10 mouse cellular contexts compared by ENCODE assay signal in the genomic region with DNA sequence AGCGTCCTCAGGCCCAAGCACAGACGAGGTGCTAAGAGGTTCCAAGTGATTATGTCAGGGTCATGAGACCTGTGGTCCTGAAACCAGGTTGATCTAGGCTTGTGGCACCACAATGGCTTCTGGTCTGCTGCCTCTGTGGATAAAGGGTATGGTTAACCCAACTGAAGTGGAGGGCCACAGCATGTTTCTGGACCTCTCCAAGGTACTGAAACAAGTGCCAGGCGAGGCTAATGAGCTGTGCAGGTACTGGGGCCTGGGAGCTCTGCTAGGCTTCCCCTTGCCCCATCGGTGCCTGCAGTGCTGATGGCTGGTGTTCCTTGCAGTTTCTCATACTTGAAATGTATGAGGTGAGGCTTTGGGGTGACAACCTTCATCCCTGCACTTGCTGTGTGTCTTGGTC. TPM values are rescaled to one million over a fixed set of nuclear protein-coding genes. Genes with fewer than 3 reads are reported as not detected.
DNase-seq lines count a peak whose midpoint lies in the region; ATAC-seq lines count a peak whose summit lies in the region.
"Had no signal": no experiment of that assay in that cellular context is flagged by ENCODE, and none has a peak within 500 bp of the region (broad histone marks: within the 10 kb centered on the region; RNA-seq: fewer than 3 reads in every experiment).

No protein-coding gene starts in this region.

- no peak overlapping the region for H3K9ac ChIP-seq in heart, embryonic 12.5 days
- H3K9ac ChIP-seq in hindbrain, embryonic 16.5 days (ENCODE audit: low read depth, low read length), result no peak overlapping the region
- no peak overlapping the region for H3K9ac ChIP-seq in kidney, embryonic 14.5 days (ENCODE audit: low read depth, low read length)
- H3K9ac ChIP-seq: embryonic facial prominence, embryonic 13.5 days had no signal

- H3K9me3 ChIP-seq in heart, embryonic 12.5 days (replicated peaks), result no peaks in the 10 kb centered on the region
- no peaks in the 10 kb centered on the region for H3K9me3 ChIP-seq in hindbrain, embryonic 16.5 days (ENCODE audit: control insufficient read depth, low read length)
- no peaks in the 10 kb centered on the region for H3K9me3 ChIP-seq in kidney, embryonic 14.5 days (ENCODE audit: control insufficient read depth, low read length)
- H3K9me3 ChIP-seq: embryonic facial prominence, embryonic 13.5 days had no signal

- peaks cover 66% of the 10 kb centered on the region for H3K27me3 ChIP-seq in heart, embryonic 12.5 days (replicated peaks)
- no peaks in the 10 kb centered on the region for H3K27me3 ChIP-seq in hindbrain, embryonic 16.5 days (replicated peaks; ENCODE audit: control insufficient read depth, insufficient read depth, low read length)
- 0 out of 2 replicates have a peak, but pooled peaks cover 4% of the 10 kb centered on the region for H3K27me3 ChIP-seq in kidney, embryonic 14.5 days (ENCODE audit: control insufficient read depth, insufficient read depth, low read length)

- 33% methylated on average over 4 of the region's 4 CpGs for WGBS in heart, embryonic 12.5 days
- WGBS in hindbrain, embryonic 16.5 days, result 60% methylated on average over 4 of the region's 4 CpGs
- 47% methylated on average over 4 of the region's 4 CpGs for WGBS in kidney, embryonic 14.5 days

- intact Hi-C loops in heart, postnatal 25 days (cut with DNase I), result no loop called here
- intact Hi-C loops in left cerebral cortex, postnatal 10 days (cut with DNase I), result no loop called here

- peaks cover 36% of the 10 kb centered on the region for H3K4me1 ChIP-seq in heart, embryonic 12.5 days (replicated peaks)
- H3K4me1 ChIP-seq in hindbrain, embryonic 16.5 days (ENCODE audit: control insufficient read depth, insufficient read depth, low read depth, low read length), result peaks cover 45% of the 10 kb centered on the region
- H3K4me1 ChIP-seq in kidney, embryonic 14.5 days (ENCODE audit: control insufficient read depth, insufficient read depth, low read length), result peaks cover 10% of the 10 kb centered on the region; the same call in 1 of the 2 replicates

- no peak for ATAC-seq in heart, embryonic 12.5 days (ENCODE audit: insufficient number of reproducible peaks, low FRiP score)
- no peak for ATAC-seq in hindbrain, embryonic 16.5 days
- no peak for ATAC-seq in kidney, embryonic 14.5 days (ENCODE audit: low FRiP score, low TSS enrichment)

- H3K4me3 ChIP-seq in heart, embryonic 12.5 days, result no peak overlapping the region
- H3K4me3 ChIP-seq in hindbrain, embryonic 16.5 days (ENCODE audit: low read length), result no peak overlapping the region
- no peak overlapping the region for H3K4me3 ChIP-seq in kidney, embryonic 14.5 days (ENCODE audit: low read length)
- H3K4me3 ChIP-seq: embryonic facial prominence, embryonic 13.5 days; layer of hippocampus, adult 2 months had no signal

- H3K4me2 ChIP-seq in heart, embryonic 12.5 days, result peak overlapping the region; percentile 54
- H3K4me2 ChIP-seq in hindbrain, embryonic 16.5 days (ENCODE audit: low read length), result no peak overlapping the region
- H3K4me2 ChIP-seq in kidney, embryonic 14.5 days (replicated peaks; ENCODE audit: low read depth, low read length), result no peak overlapping the region
- H3K4me2 ChIP-seq: embryonic facial prominence, embryonic 13.5 days had no signal

- H3K36me3 ChIP-seq in heart, embryonic 12.5 days, result no peaks in the 10 kb centered on the region
- no peaks in the 10 kb centered on the region for H3K36me3 ChIP-seq in hindbrain, embryonic 16.5 days (ENCODE audit: control insufficient read depth, insufficient read depth, low read length)
- no peaks in the 10 kb centered on the region for H3K36me3 ChIP-seq in kidney, embryonic 14.5 days (ENCODE audit: control insufficient read depth, insufficient read depth, low read length)
- H3K36me3 ChIP-seq: embryonic facial prominence, embryonic 13.5 days had no signal

- no peak for DNase-seq in heart, postnatal 25 days (ENCODE audit: low spot score)
- peak; percentile 51 for DNase-seq in thymus, postnatal 14 days
- no peak for DNase-seq in thymus, adult 18-20 months
- DNase-seq in cerebellum, postnatal 10 days, result no peak
- no peak for DNase-seq in left cerebral cortex, postnatal 10 days (ENCODE audit: extremely low spot score in 1 of 2, low spot score in 2 of 2)

- no peak overlapping the region for H3K27ac ChIP-seq in heart, embryonic 12.5 days (ENCODE audit: poor library complexity, severe bottlenecking)
- H3K27ac ChIP-seq in hindbrain, embryonic 16.5 days (ENCODE audit: low read depth, low read length), result peak overlapping the region; percentile 40
- H3K27ac ChIP-seq in kidney, embryonic 14.5 days (ENCODE audit: low read depth, low read length), result no peak overlapping the region
- H3K27ac ChIP-seq: embryonic facial prominence, embryonic 13.5 days; layer of hippocampus, adult 2 months had no signal

RNA-seq across cellular contexts. Expression of a gene that starts 38.2 kb away (rescaled TPM):
- polyA plus RNA-seq in heart, embryonic 12.5 days (2016; fragmentation: Nextera tagmentation; extraction: Ambion mirVana), result 6.2 TPM in 2 replicates
- 10 to 100 TPM; 18.5 to 25.3 TPM for total RNA-seq in heart, postnatal 25 days (2021)
- 12.6 and 18.3 TPM in 2 replicates for polyA plus RNA-seq in hindbrain, embryonic 16.5 days (2015; fragmentation: Nextera tagmentation; extraction: Ambion mirVana)
- 10 to 100 TPM; 17.8 to 18.8 TPM for total RNA-seq in left cerebral cortex, postnatal 10 days (2021)
- 3.6 and 3.7 TPM in 2 replicates for polyA plus RNA-seq in kidney, embryonic 14.5 days (2014; fragmentation: Nextera tagmentation; extraction: Ambion mirVana)

RNA-seq across cellular contexts. Expression of a gene that starts 38.2 kb away (rescaled TPM):
- 14.4 and 17.3 TPM in 2 replicates for polyA plus RNA-seq in heart, embryonic 12.5 days (2016; fragmentation: Nextera tagmentation; extraction: Ambion mirVana)
- 10 to 100 TPM; 29.4 to 31.7 TPM for total RNA-seq in heart, postnatal 25 days (2021)
- polyA plus RNA-seq in hindbrain, embryonic 16.5 days (2015; fragmentation: Nextera tagmentation; extraction: Ambion mirVana), result 17.8 and 19.3 TPM in 2 replicates
- 10 to 100 TPM; 17.8 to 18.1 TPM for total RNA-seq in left cerebral cortex, postnatal 10 days (2021)
- polyA plus RNA-seq in kidney, embryonic 14.5 days (2014; fragmentation: Nextera tagmentation; extraction: Ambion mirVana), result 16.1 and 20.2 TPM in 2 replicates
